Mouse (Mus musculus) ovary, postnatal 10 days (tissue): ENCODE results near the gene Ccdc186.
"Not testable (repeated sequence)": the region's sequence is repeated elsewhere in the genome, so short reads cannot be mapped to it uniquely, and the experiment has no call there.

ENCODE experiments used
- DNase-seq: peaks from one replicate; pipeline ENCODE4 v3.0.0; 2022; ENCODE audit warnings: low spot score

Gene Ccdc186

GRCm38 (mm10) chr19:56801656-56802351 is 20.2 kb downstream of the Ccdc186 start:
- DNase-seq, result no peak

GRCm38 (mm10) chr19:56800930-56801655 is 20.9 kb downstream of the Ccdc186 start:
- no peak for DNase-seq

- DNase-seq, result no peak
Measured at GRCm38 (mm10) chr19:56800226-56800625, 21.8 kb downstream of the Ccdc186 start.

DNA sequence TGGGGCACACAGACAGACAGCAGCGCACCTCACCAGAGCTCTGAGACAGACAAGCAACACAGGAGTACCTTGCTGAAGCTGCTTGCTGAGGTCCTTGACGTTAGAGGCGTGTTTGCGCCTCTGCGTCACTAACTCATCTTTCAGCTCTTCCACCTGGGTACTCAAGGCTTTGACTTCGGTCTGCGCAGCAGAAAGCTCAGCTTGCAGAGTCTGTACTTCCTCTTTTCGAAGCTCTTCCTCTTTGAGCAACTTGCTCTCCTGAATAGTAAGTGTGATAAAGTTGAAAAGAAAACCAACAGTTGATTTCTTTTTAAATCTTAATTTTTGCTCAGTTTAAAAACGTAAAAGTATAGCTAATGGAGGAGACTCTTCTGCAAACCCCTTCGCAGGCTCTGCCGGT is 24.6 kb downstream of the Ccdc186 start:
- no peak for DNase-seq

GRCm38 (mm10) chr19:56788952-56789351 is 33.0 kb downstream of the Ccdc186 start:
- no peak for DNase-seq

GRCm38 (mm10) chr19:56787911-56788310 is 34.1 kb downstream of the Ccdc186 start:
- DNase-seq, result no peak

DNA sequence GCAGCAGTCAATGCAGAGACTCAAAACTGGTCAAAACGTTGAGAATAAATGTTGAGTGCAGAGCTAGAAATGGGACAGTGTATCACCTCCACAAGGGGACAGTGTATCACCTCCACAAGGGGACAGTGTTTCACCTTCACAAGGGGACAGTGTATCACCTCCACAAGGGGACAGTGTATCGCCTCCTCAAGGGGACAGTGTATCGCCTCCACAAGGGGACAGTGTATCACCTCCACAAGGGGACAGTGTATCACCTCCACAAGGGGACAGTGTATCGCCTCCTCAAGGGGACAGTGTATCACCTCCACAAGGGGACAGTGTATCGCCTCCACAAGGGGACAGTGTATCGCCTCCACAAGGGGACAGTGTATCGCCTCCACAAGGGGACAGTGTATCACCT is 43.5 kb downstream of the Ccdc186 start:
- DNase-seq, result not testable (repeated sequence)

DNA sequence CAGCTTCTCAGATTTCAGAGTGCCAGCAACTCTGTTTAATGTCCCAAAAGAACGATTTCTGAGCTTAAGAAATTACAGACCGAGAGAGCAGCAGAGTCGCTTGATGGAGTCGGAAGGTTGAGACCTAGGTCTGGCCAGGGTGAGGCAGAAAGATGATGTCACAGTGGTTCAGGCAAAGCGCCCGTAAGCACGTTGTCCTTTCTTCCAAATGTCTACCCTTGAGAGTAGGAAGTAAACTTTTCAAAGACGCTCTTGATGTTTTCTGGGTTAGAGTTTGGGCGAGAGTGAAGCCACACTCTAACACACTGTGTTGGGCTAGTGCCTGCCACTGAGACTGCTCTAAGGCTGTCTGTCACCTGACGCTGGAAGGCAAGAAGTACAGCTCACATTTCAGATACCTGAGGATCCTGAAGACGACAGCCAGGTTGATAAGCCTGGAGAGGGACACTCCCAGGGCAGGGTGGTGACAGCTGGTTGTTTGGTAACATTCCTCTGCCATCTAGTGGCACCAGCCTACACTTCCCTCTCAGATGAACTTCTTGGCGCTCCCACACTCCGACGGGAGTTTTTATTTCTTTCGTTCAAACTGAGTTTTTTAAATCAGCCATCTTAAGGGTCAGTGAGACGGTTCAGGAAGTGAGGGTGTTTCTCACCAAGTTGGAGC is 45.1 kb downstream of the Ccdc186 start:
- DNase-seq, result no peak

DNA sequence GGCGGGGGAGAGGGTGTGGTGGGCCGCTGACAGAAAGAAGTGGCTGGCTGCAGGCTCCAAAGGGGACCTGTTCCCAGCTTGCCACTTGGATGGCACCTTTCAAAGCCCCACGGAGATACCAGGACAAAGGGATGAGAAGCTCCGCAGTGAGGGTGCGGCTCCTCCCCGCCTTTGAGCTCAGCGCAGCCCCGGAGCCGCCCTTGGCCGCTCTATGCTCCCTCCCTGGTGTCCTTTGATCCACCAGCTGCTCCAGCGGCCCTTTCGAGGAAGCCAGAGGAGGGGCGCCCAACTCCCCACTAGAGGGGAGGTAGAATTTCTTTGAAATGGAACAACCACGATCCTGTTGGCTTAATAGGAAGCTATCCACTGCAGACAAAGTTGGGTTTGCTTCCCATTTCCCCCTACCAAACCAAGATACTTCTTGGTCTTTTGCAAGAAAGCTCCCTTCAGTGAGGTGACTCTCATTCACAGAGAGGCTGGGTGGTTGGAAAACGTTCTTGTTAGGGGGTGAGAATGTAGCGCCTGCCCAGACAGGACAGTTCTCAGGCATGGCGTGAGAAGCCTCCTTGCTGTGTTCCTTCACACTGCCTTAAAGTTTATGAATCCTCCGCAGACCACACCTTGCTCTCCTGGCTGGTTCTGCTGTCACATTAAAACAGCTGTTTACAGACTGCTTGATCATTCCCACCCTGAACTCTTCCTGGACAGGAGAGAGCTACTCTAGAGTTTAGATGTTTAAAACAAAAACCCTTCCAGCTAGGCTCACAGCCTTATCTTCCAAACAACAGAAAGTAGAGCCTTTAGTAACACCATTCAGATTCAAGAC is 45.9 kb downstream of the Ccdc186 start:
- DNase-seq, result no peak

- no peak for DNase-seq
Measured at GRCm38 (mm10) chr19:56774971-56775892, 46.8 kb downstream of the Ccdc186 start.

DNA sequence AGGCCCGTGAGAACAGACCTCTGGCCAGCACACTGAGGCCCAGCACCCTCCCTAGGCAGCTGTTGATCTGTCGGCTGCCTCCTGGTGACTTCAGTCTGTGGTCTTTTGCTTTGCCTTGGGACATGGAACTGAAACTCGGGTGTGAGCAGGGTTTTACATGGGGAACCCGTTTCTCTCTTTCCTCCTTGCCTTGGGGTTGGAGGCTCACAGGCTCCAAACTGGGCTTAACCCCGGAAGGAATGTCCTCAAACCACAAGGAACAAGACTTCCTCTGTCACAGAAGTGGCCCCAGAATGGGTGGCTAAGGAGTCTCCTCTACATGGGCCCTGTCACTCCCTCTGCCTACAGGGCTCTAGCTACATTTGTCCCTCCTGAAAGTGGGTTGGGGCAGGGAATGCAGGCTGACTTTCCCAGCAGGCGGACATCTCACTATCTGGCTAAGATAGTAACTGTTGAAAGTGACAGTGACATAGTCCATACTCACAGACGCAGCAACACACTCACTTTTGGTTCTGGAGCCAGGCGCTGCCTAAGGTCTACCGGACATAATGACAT is 47.5 kb downstream of the Ccdc186 start:
- DNase-seq, result no peak

DNA sequence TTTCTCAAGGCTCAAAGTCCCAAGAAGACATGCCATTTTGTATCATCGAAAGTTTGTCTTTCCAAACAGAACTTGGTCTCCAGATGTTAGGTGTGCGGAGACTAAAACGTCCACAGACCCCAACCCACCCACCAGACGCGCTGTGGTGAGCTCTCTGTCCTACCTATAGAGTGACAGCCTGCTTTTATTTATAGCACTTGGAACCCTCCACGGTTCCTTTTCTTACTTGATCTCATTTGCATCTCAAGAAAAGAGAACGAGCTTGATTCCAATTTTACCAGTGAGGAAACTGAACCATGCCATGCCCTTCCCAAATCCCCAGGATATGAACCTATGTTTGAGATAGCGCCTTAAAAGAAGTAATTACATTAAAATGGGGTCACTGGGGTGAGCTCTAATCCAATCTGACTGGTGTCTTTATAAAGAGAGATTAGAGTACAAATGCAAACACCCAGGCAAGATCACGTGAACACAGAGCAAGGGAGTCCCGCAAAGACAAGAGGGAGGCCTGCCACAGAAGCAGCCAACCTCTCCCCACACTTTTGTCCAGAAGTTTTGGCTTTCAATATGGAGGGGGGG is 48.5 kb downstream of the Ccdc186 start:
- no peak for DNase-seq

- no peak for DNase-seq
Measured at GRCm38 (mm10) chr19:56772158-56772557, 49.8 kb downstream of the Ccdc186 start.

DNA sequence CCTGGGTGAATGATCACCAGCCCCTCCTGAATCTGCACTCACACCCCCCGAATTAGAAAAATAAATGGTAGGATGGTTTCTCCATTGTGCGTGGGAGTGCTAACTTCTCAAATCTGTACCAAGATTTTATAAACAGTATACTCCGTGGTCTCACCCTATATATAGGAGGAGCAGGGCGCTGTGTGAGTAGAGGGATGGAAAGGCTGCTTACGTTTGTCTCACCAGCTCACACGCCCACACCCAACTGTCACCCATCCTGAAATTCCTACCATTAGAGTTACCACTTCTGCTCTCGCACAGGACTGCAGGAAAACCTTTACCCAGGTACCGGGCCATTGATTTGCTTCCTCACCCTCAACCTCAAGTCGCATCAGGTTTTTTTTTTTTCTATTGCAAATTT is 53.0 kb downstream of the Ccdc186 start:
- no peak for DNase-seq

- no peak for DNase-seq
Measured at GRCm38 (mm10) chr19:56762686-56763085, 59.3 kb downstream of the Ccdc186 start.

DNA sequence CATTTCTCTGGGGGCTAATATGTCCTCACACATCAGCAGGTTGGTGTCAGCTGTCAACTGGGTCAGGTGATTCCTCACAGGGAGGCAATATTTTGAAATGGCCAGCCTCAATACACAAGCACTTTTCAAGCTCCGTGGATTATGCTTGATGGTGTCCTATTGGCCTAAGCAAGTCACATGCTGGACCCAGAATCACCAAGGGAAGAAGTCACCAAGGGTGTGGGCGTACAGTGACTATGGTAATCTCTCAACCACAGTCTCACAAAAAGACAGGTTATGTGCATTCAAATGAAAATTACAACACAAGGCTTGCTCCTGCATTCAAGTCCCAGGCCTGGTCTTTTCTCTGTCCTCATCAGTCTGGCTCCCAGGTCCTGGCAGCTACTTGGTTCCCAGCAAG is 60.3 kb downstream of the Ccdc186 start:
- DNase-seq, result no peak

GRCm38 (mm10) chr19:56761096-56761495 is 60.9 kb downstream of the Ccdc186 start:
- DNase-seq, result no peak

GRCm38 (mm10) chr19:56760306-56760940 is 61.6 kb downstream of the Ccdc186 start:
- no peak for DNase-seq

DNA sequence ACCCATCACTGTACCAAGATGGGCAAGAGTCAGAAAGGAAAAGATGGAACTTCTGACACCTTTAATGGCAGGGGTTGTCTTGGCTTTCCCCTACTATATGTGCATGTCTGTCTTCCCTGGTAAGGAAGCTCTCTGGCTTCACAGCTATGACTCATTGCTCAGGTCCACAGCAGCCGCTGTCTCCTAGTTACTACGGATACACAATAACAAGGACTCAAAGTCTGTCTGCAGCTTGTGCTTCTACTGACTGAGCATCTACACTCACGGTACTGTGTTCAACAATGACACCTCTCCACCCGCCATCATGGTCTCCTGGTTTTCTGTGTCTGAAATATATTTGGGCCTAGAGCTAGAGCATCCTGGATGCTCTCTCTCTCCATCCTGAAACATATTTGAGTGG is 62.2 kb downstream of the Ccdc186 start:
- no peak for DNase-seq

DNA sequence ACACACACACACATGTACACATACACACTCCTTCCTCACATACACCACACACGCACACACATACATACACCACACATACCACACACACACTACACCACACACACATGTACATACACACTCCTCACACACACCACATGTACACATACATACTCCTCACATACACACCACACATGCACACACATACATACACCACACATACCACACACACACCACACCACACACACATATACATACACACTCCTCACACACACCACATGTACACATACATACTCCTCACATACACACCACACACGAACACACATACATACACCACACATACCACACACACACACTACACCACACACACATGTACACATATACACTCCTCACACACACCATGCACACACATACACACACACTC is 63.7 kb downstream of the Ccdc186 start:
- DNase-seq, result no peak
